Mouse (Mus musculus) frontal cortex, postnatal 36 days (tissue): ENCODE data around the gene Cfl1.
A peak's percentile ranks its signal among the peaks of the same experiment; 100 is the strongest.

Experiments
- DNase-seq, 2 experiments: peaks; one replicate each; pipeline ENCODE4 v3.0.0; 2022; ENCODE audit warnings: low spot score in 2 of 2

Gene Cfl1

DNA sequence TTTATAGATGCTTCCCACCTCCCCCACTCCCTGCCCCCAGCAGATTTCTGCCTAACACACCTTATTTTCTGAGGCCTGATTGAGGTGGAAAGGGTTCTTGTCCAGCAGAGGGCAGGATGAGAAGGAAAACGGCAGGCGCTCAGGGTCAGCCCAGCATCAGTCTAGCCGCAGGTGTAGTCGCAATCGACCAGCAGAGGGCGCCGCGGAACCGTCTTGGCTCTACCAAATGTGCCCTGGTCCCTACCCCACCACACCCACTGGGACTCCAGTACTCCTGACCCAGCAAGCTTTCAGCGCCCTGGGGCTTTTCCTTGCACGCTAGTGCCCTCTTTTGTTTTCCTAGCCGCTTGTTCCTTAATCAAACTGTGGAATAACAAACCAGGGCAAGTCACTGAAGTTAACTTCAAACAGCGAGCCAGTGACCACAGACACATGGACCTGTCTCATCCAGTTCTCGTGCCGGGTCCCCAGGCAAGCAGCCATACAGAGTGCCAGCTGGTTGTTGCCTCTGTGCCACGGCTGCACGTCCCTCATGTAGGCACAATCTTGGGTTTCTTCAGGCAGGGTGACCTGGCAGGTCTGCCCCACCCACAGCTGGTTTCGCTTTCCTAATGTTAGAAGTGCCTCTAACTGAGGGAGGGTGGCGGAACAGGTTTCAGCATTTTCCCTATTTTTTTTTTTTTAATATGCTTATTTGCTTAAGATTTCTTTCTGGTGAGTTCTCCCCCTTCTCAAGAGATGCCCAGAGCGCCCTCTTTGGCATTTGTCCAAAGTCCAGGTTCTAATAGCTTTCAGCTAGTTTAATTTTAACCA, 39.3 kb downstream of the Cfl1 start:
- DNase-seq: peak; percentile 93

- DNase-seq: no peak
These were observed 39.9 kb downstream of the Cfl1 start for GRCm38 (mm10) chr19:5530138-5530524.

DNA sequence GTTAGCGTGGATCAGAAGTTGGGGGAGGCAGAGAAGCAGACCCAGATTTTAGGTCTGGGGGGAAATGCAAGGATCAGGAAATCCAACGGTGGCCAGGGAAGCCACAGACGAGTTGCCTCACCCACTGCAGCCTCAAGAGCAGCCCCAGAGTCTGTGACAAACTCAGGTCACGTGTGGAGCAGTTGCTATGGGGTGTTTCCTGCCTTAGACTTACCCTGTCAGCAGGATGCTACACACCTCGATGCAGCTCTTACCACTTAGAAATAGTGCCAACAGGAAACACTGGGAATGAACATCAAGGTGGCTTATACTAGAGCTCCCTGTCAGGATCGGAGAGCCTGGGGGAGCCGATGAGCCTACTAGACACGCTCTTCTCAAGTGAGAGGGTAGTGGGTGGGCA, 42.3 kb downstream of the Cfl1 start:
- DNase-seq: no peak

DNA sequence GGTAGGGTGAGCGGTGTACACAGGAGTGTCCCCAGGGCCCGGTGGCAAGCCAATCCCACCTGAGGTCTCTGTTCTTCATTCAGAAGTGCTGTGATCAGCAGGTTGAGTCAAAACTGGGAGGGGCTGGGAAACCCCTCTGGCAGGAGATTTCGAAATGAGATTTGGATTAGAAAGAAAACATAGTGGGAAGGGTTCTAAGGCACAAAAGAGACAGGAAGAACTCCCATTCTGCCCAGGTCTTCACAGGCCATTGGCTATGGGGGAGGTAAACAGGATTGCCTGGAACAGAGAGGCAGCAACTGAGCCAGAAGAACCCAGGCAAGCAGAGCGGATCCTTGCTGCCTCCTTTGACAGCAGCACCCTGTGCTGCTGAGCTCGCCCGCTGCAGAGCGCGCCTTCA, 48.5 kb downstream of the Cfl1 start:
- no peak for DNase-seq

DNA sequence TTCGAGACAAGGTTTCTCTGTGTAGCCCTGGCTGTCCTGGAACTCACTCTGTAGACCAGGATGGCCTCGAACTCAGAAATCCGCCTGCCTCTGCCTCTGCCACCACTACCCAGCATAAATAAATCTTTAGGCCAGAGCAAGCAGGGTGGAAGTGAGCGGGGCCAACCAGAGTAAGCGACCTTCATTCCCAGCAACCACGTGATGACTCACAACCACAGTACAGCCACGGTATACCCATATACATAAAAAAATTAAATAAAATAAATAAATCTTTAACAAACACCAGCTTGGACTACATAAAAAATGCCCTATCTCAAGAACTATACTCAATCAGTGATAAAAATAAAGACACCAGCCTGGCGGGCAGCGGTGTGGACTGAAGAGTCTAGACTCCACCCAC, 53.1 kb downstream of the Cfl1 start:
- no peak for DNase-seq

DNA sequence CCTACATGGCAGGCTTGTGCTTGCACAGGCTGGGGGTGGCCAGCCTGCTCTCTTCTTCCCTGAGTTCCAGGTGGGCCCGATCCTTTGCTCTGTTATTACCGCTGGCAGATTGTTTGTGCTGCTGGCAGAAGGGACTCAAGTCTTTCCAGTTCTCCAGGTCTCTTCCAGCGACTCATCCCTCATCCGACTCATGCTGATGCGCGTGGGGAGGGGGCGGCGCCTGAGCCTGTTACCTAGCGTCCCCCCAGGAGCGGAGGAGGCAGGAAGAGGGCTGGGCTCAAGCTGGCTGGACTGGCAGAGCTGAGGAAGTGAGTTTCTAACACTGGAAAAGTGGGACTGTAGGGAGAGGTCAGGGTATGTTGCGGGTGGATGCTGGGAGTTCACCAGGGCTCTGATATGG, 53.8 kb downstream of the Cfl1 start:
- DNase-seq: no peak
